Mouse (Mus musculus): ENCODE results near the gene Nelfa.
"Not testable (repeated sequence)": the region's sequence is repeated elsewhere in the genome, so short reads cannot be mapped to it uniquely, and the experiment has no call there.

The Nelfa gene

GRCm38 (mm10) chr5:33919466-33919865 is 16.7 kb downstream of the Nelfa start:
- no peak for DNase-seq (ENCODE audit: low spot score)

GRCm38 (mm10) chr5:33916616-33917015 is 19.6 kb downstream of the Nelfa start:
- DNase-seq (ENCODE audit: low spot score): not testable (repeated sequence)

DNA sequence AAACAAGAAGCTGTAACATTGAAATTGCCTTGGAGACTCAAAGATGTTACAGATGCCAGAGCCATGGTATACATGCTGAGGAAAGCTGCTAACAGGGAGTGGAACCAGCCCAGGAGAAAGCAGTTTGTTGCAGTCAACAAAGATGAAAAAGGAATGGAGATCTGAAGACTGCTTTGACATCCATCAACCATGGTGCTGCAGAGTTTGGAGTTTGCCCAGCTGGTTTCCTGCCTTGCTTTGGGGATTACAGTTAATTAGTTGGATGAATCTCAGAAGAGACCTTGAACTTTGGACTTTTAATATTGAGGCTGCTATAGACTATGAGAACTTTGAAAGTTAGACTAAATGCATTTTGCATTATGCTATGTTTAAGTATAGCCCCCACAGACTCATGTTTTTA is 21.2 kb downstream of the Nelfa start:
- DNase-seq (ENCODE audit: low spot score): not testable (repeated sequence)

- no peak for DNase-seq (ENCODE audit: low spot score)
Measured at GRCm38 (mm10) chr5:33903176-33903575, 33.0 kb downstream of the Nelfa start.

GRCm38 (mm10) chr5:33902696-33903095 is 33.5 kb downstream of the Nelfa start:
- DNase-seq (ENCODE audit: low spot score): no peak

- DNase-seq (ENCODE audit: low spot score): no peak
Measured at GRCm38 (mm10) chr5:33901278-33901677, 34.9 kb downstream of the Nelfa start.

- DNase-seq (ENCODE audit: low spot score): no peak
Measured at GRCm38 (mm10) chr5:33900701-33901263, 35.4 kb downstream of the Nelfa start.

DNA sequence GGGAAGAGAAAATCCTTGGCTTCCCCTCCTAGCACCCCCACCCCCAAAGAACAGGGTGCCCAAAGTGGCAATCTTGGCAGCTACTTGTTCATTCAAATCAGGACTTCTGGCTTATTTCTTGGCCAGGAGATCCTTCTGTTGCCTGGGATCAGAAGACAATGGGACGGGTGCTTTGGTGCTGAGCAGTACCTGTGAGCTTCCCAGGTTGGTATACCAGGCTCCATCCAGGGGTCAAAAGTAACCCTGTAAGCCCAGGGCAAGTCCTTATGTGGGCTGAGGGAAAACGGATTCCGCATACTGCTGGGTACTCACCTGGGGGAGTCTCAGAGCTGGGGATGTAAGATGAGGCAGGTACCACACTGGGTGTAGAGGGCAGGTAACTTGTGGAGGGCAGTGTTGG is 36.1 kb downstream of the Nelfa start:
- DNase-seq (ENCODE audit: low spot score): no peak

GRCm38 (mm10) chr5:33899245-33899644 is 37.0 kb downstream of the Nelfa start:
- DNase-seq (ENCODE audit: low spot score): no peak

GRCm38 (mm10) chr5:33898671-33899070 is 37.5 kb downstream of the Nelfa start:
- no peak for DNase-seq (ENCODE audit: low spot score)

GRCm38 (mm10) chr5:33897158-33897557 is 39.1 kb downstream of the Nelfa start:
- DNase-seq (ENCODE audit: low spot score): no peak

DNA sequence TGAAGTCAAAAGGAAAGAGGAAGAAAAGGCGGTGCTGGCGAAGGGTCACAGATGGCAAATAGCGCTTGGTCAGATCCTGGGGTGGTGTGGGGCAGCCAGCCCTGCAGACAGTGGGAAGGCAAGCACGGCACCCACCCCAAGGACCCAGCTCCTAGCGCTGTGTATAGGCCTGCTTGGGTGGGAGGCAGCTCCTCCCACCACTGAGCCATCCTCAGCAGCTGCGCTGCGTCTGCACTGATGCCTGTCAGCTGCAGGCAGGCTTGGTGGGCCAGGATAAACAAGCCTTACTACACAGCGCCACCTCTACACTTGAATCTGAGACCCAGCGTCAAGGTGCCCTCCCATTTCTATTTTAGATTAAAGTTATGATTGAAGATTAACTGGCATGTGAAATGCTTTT is 41.1 kb downstream of the Nelfa start:
- no peak for DNase-seq (ENCODE audit: low spot score)

GRCm38 (mm10) chr5:33893406-33893805 is 42.8 kb downstream of the Nelfa start:
- DNase-seq (ENCODE audit: low spot score): no peak

- no peak for DNase-seq (ENCODE audit: low spot score)
Measured at GRCm38 (mm10) chr5:33881118-33881517, 55.1 kb downstream of the Nelfa start.

DNA sequence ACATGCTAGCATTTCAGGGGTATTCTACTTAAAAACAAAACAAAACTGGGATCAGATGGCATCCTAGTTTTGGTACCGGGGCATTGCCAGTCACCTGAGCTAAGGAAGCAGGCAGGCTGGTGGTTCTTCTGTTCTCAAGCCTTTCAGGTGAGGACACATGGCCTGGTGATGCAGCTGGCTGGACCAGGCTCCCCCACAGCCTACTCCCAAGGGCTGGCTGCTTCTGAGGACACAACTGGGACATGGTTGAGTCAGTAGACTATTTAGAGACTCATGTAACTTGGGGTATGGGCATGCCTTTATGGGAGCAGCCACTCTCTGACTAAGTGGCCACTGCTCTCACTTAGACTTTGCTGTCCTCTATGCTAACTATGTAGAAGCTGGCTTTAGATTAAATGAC is 60.7 kb downstream of the Nelfa start:
- DNase-seq (ENCODE audit: low spot score): no peak

DNA sequence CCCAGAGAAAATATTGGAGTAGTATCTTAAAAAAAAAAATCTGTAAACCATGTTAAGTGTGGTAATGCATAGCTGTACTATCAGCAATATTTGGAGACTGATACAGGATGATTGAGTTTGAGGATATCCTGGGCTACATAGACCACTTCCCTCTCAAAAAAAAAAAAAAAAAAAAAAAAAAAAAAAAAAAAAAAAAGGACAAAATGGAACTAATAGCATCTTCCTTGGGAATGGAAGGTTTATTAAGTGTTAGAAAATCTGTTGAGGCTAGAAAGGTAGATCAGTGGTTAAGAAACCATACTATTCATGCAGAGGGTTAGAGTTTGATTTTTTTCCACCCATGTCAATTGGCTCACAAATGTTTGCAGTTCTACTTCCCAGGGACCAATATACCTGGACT is 78.5 kb downstream of the Nelfa start:
- no peak for DNase-seq (ENCODE audit: low spot score)

DNA sequence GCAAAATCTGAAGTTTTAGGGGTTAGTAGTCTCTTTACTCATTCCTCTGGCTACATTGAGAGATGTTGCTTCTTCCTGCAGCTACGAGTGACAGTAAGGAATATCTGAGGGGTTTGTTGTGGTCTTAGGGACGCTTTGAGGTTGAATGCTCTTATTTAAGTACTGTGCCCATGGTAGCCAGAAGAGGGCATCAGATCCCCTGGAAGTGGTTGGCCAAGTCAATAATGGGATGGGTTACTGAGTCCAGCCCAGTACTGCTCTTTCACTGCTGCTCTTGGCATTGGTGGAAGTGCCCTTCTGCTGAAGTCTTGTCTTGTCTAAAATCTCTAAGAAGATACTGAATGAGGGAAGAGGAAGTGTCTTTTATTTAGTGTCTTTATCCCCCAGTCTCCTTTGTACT is 82.2 kb downstream of the Nelfa start:
- no peak for DNase-seq (ENCODE audit: low spot score)

- DNase-seq (ENCODE audit: low spot score): no peak
Measured at GRCm38 (mm10) chr5:33853086-33853485, 83.1 kb downstream of the Nelfa start.

GRCm38 (mm10) chr5:33851466-33851865 is 84.7 kb downstream of the Nelfa start:
- DNase-seq (ENCODE audit: low spot score): no peak
